Mouse (Mus musculus): ENCODE measurements around the gene Myo1b. TPM values are rescaled to one million over a fixed set of nuclear protein-coding genes. Genes with fewer than 3 reads are reported as not detected.

The Myo1b gene
- polyA plus RNA-seq, 1 experiment from 2014 or later, result 40.8 TPM

- WGBS, result 72% methylated on average over 11 of the region's 11 CpGs
- H3K4me1 ChIP-seq (ENCODE audit: control insufficient read depth, insufficient read depth, low read length), result peaks cover 16% of the 10 kb centered on the region
- H3K9ac ChIP-seq (ENCODE audit: low read depth, low read length), result no peak overlapping the region
- H3K27ac ChIP-seq (ENCODE audit: low read length), result no peak overlapping the region
- no peaks in the 10 kb centered on the region for H3K9me3 ChIP-seq (ENCODE audit: control insufficient read depth, low read length)
- no peak overlapping the region for H3K4me2 ChIP-seq (ENCODE audit: low read depth, low read length)
- H3K4me3 ChIP-seq (ENCODE audit: low read length), result no peak overlapping the region
- no peaks in the 10 kb centered on the region for H3K27me3 ChIP-seq (replicated peaks; ENCODE audit: control insufficient read depth, insufficient read depth, low read length)
- peak; percentile 40; the same call in 1 of the 2 replicates for ATAC-seq
- H3K36me3 ChIP-seq (ENCODE audit: control insufficient read depth, insufficient read depth, low read length), result no peaks in the 10 kb centered on the region
Observed at GRCm38 (mm10) chr1:51837845-51838623, 77.8 kb downstream of the Myo1b start.

DNA sequence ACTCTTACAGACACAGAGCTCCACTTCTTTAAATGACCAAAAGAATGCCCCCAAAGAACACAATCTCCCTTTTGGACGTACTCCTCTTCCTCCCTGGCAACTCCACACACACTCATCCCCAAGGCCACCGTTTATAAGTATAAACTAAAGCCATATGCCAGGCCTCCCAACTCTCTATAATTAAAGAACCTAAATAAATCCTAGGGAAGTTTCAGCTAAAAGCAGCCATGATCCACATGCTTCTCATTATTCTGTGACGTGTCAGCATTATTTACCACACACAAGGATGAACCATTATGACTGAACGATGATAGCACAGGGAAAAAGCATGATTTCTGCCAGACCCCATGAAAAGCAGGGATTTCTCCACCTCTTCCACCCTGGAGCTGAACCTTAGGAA, 78.6 kb downstream of the Myo1b start:
- H3K4me1 ChIP-seq (ENCODE audit: control insufficient read depth, insufficient read depth, low read length), result peaks cover 16% of the 10 kb centered on the region
- H3K27ac ChIP-seq (ENCODE audit: low read length), result no peak overlapping the region
- H3K36me3 ChIP-seq (ENCODE audit: control insufficient read depth, insufficient read depth, low read length), result no peaks in the 10 kb centered on the region
- H3K9ac ChIP-seq (ENCODE audit: low read depth, low read length), result no peak overlapping the region
- H3K4me3 ChIP-seq (ENCODE audit: low read length), result no peak overlapping the region
- no peak for ATAC-seq
- WGBS, result 53% methylated on average over 4 of the region's 4 CpGs
- no peaks in the 10 kb centered on the region for H3K9me3 ChIP-seq (ENCODE audit: control insufficient read depth, low read length)
- H3K4me2 ChIP-seq (ENCODE audit: low read depth, low read length), result no peak overlapping the region
- no peaks in the 10 kb centered on the region for H3K27me3 ChIP-seq (replicated peaks; ENCODE audit: control insufficient read depth, insufficient read depth, low read length)

DNA sequence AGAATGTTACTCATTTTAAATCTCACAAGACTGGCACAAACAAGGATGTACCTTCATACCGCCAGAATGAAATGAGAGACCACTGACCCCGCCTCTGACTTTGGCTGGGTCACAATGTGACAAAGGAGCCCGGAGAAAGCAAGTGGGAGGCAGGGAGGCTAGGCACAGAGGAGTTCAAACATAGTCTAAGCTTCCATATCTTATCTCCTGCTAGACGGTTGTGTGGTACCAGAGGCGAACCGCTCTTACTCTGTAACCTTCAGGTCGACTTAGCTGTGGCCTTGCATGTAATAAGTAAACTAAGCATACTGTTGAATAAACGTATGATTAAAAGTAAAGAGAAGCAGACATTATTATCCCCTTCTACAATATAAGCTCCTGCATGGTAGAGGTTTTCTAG, 80.1 kb downstream of the Myo1b start:
- ATAC-seq, result peak; percentile 60; the same call in 1 of the 2 replicates
- no peak overlapping the region for H3K9ac ChIP-seq (ENCODE audit: low read depth, low read length)
- no peak overlapping the region for H3K4me3 ChIP-seq (ENCODE audit: low read length)
- 48% methylated on average over 8 of the region's 8 CpGs for WGBS
- H3K36me3 ChIP-seq (ENCODE audit: control insufficient read depth, insufficient read depth, low read length), result no peaks in the 10 kb centered on the region
- H3K4me2 ChIP-seq (ENCODE audit: low read depth, low read length), result no peak overlapping the region
- peaks cover 16% of the 10 kb centered on the region for H3K4me1 ChIP-seq (ENCODE audit: control insufficient read depth, insufficient read depth, low read length)
- H3K27me3 ChIP-seq (replicated peaks; ENCODE audit: control insufficient read depth, insufficient read depth, low read length), result no peaks in the 10 kb centered on the region
- H3K9me3 ChIP-seq (ENCODE audit: control insufficient read depth, low read length), result no peaks in the 10 kb centered on the region
- H3K27ac ChIP-seq (ENCODE audit: low read length), result no peak overlapping the region

GRCm38 (mm10) chr1:51834072-51834471, 81.8 kb downstream of the Myo1b start:
- WGBS, result 73% methylated on average over 3 of the region's 3 CpGs
- Histone ChIP-seq H3K27me3 (replicated peaks; ENCODE audit: control insufficient read depth, insufficient read depth, low read length) (no peaks in the 10 kb centered on the region), H3K27ac (ENCODE audit: low read length) (no peak overlapping the region), H3K9me3 (ENCODE audit: control insufficient read depth, low read length) (no peaks in the 10 kb centered on the region), H3K9ac (ENCODE audit: low read depth, low read length) (no peak overlapping the region), H3K4me2 (ENCODE audit: low read depth, low read length) (no peak overlapping the region), H3K4me1 (ENCODE audit: control insufficient read depth, insufficient read depth, low read length) (peaks cover 18% of the 10 kb centered on the region), H3K4me3 (ENCODE audit: low read length) (no peak overlapping the region), H3K36me3 (ENCODE audit: control insufficient read depth, insufficient read depth, low read length) (no peaks in the 10 kb centered on the region)
- no peak for ATAC-seq

DNA sequence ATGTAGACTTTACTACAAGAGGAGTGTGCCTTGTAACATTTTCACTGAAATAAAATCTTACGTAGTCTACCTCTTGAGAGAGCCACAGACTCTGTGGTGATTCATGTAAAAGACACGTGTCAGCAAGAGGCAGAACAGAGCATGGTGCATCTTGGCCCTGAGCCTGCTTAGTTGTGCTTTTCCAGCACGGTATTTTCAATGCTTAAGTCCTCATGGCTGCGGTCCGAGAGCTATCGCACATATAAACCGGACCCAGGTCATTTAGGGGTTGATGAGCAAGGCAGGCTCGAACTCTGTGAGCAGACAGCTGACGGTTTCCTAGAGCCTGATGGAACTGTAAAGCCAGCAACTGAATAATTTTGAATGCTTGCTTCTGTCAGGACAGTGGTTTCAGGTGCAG, 86.5 kb downstream of the Myo1b start:
- H3K9ac ChIP-seq (ENCODE audit: low read depth, low read length), result no peak overlapping the region
- H3K27ac ChIP-seq (ENCODE audit: low read length), result no peak overlapping the region
- H3K27me3 ChIP-seq (replicated peaks; ENCODE audit: control insufficient read depth, insufficient read depth, low read length), result no peaks in the 10 kb centered on the region
- H3K9me3 ChIP-seq (ENCODE audit: control insufficient read depth, low read length), result no peaks in the 10 kb centered on the region
- H3K4me3 ChIP-seq (ENCODE audit: low read length), result no peak overlapping the region
- H3K4me1 ChIP-seq (ENCODE audit: control insufficient read depth, insufficient read depth, low read length), result peaks cover 3% of the 10 kb centered on the region; the same call in 1 of the 2 replicates
- WGBS, result 74% methylated on average over 9 of the region's 9 CpGs
- peak; percentile 31; the same call in 1 of the 2 replicates for ATAC-seq
- no peaks in the 10 kb centered on the region for H3K36me3 ChIP-seq (ENCODE audit: control insufficient read depth, insufficient read depth, low read length)
- no peak overlapping the region for H3K4me2 ChIP-seq (ENCODE audit: low read depth, low read length)

DNA sequence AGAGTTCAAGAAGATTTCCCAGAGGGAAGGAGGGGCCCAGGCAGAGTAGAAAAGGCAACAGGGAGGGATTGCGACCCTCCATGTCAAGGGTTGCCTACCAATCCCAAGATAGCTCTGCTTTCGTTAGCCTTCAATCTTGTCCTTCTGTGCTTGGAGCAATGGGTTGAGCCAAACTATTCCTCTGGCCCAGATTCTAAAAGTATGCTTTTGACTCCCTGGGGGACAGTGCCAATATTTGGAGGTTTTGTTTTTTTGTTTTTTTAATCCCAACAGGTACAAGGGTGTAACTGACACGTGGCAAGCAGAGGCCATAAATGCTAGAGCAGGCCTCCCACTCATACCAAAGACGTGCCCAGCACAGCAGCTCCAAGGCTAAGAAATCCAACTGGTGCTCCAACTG, 93.3 kb downstream of the Myo1b start:
- H3K4me2 ChIP-seq (ENCODE audit: low read depth, low read length), result no peak overlapping the region
- peaks cover 10% of the 10 kb centered on the region for H3K4me1 ChIP-seq (ENCODE audit: control insufficient read depth, insufficient read depth, low read length)
- H3K9ac ChIP-seq (ENCODE audit: low read depth, low read length), result no peak overlapping the region
- ATAC-seq, result no peak
- no peaks in the 10 kb centered on the region for H3K27me3 ChIP-seq (replicated peaks; ENCODE audit: control insufficient read depth, insufficient read depth, low read length)
- WGBS, result 85% methylated on average over 4 of the region's 4 CpGs
- no peak overlapping the region for H3K4me3 ChIP-seq (ENCODE audit: low read length)
- peak overlapping the region; percentile 49; the same call in 1 of the 2 replicates for H3K27ac ChIP-seq (ENCODE audit: low read length)
- no peaks in the 10 kb centered on the region for H3K36me3 ChIP-seq (ENCODE audit: control insufficient read depth, insufficient read depth, low read length)
- no peaks in the 10 kb centered on the region for H3K9me3 ChIP-seq (ENCODE audit: control insufficient read depth, low read length)

GRCm38 (mm10) chr1:51821701-51822495, 94.0 kb downstream of the Myo1b start:
- peak overlapping the region; percentile 49; the same call in 1 of the 2 replicates for H3K27ac ChIP-seq (ENCODE audit: low read length)
- H3K36me3 ChIP-seq (ENCODE audit: control insufficient read depth, insufficient read depth, low read length), result no peaks in the 10 kb centered on the region
- no peaks in the 10 kb centered on the region for H3K27me3 ChIP-seq (replicated peaks; ENCODE audit: control insufficient read depth, insufficient read depth, low read length)
- no peak overlapping the region for H3K4me3 ChIP-seq (ENCODE audit: low read length)
- no peak overlapping the region for H3K4me2 ChIP-seq (ENCODE audit: low read depth, low read length)
- WGBS, result 64% methylated on average over 13 of the region's 13 CpGs
- no peak for ATAC-seq
- H3K9ac ChIP-seq (ENCODE audit: low read depth, low read length), result no peak overlapping the region
- peaks cover 10% of the 10 kb centered on the region for H3K4me1 ChIP-seq (ENCODE audit: control insufficient read depth, insufficient read depth, low read length)
- no peaks in the 10 kb centered on the region for H3K9me3 ChIP-seq (ENCODE audit: control insufficient read depth, low read length)

GRCm38 (mm10) chr1:51820520-51820919, 95.4 kb downstream of the Myo1b start:
- Histone ChIP-seq H3K9ac (ENCODE audit: low read depth, low read length) (no peak overlapping the region), H3K4me2 (ENCODE audit: low read depth, low read length) (no peak overlapping the region), H3K4me1 (ENCODE audit: control insufficient read depth, insufficient read depth, low read length) (peaks cover 10% of the 10 kb centered on the region), H3K9me3 (ENCODE audit: control insufficient read depth, low read length) (no peaks in the 10 kb centered on the region), H3K27ac (ENCODE audit: low read length) (no peak overlapping the region), H3K36me3 (ENCODE audit: control insufficient read depth, insufficient read depth, low read length) (no peaks in the 10 kb centered on the region), H3K4me3 (ENCODE audit: low read length) (no peak overlapping the region), H3K27me3 (replicated peaks; ENCODE audit: control insufficient read depth, insufficient read depth, low read length) (no peaks in the 10 kb centered on the region)
- no peak for ATAC-seq
- 83% methylated on average over 6 of the region's 6 CpGs for WGBS

- no peaks in the 10 kb centered on the region for H3K27me3 ChIP-seq (replicated peaks; ENCODE audit: control insufficient read depth, insufficient read depth, low read length)
- no peaks in the 10 kb centered on the region for H3K9me3 ChIP-seq (ENCODE audit: control insufficient read depth, low read length)
- H3K9ac ChIP-seq (ENCODE audit: low read depth, low read length), result no peak overlapping the region
- H3K4me1 ChIP-seq (ENCODE audit: control insufficient read depth, insufficient read depth, low read length), result peaks cover 12% of the 10 kb centered on the region
- no peak overlapping the region for H3K4me3 ChIP-seq (ENCODE audit: low read length)
- no peak overlapping the region for H3K4me2 ChIP-seq (ENCODE audit: low read depth, low read length)
- 55% methylated on average over 7 of the region's 7 CpGs for WGBS
- peak; percentile 73 for ATAC-seq
- no peak overlapping the region for H3K27ac ChIP-seq (ENCODE audit: low read length)
- H3K36me3 ChIP-seq (ENCODE audit: control insufficient read depth, insufficient read depth, low read length), result no peaks in the 10 kb centered on the region
Observed at GRCm38 (mm10) chr1:51820013-51820441, 95.8 kb downstream of the Myo1b start.

Measured in intestine, embryonic 16.5 days (tissue).